Mouse (Mus musculus) stomach, embryonic 16.5 days (tissue): ENCODE measurements around the gene Ctdsp2. TPM values are rescaled to one million over a fixed set of nuclear protein-coding genes. Genes with fewer than 3 reads are reported as not detected.

Experiments used
- ATAC-seq: fragments of 200-750 bp; cut with Nextera tagmentation; 2 replicates; pipeline ENCODE4 v1.8.0; 2017; ENCODE audit warnings: moderate number of reproducible peaks, moderate TSS enrichment; ENCODE audit not compliant: insufficient read depth, low FRiP score
- H3K27ac ChIP-seq: fragments of 300-500 bp; sonication (generic); 2 replicates; pipeline ENCODE4 v1.5.1; 2014; ENCODE audit warnings: low read length
- H3K27me3 ChIP-seq: fragments of 300-500 bp; sonication (generic); 2 replicates; pipeline ENCODE4 v1.6.1; 2014; ENCODE audit warnings: low read length, control low read depth, mixed read lengths; ENCODE audit not compliant: control insufficient read depth, insufficient read depth
- H3K36me3 ChIP-seq: fragments of 300-500 bp; sonication (generic); 2 replicates; pipeline ENCODE4 v1.6.1; 2014; ENCODE audit warnings: low read length; ENCODE audit not compliant: control insufficient read depth, insufficient read depth
- H3K4me1 ChIP-seq: fragments of 300-500 bp; sonication (generic); 2 replicates; pipeline ENCODE4 v1.6.1; 2014; ENCODE audit warnings: low read length, control low read depth, mixed read lengths; ENCODE audit not compliant: control insufficient read depth, insufficient read depth
- H3K4me2 ChIP-seq: fragments of 300-500 bp; sonication (generic); 2 replicates; pipeline ENCODE4 v1.6.1; 2014; ENCODE audit warnings: low read depth, low read length, mixed read lengths
- H3K4me3 ChIP-seq: fragments of 300-500 bp; sonication (generic); replicated peaks from 2 replicates; pipeline ENCODE4 v1.5.1; 2014; ENCODE audit warnings: mild to moderate bottlenecking, low read length
- H3K9ac ChIP-seq: fragments of 300-500 bp; sonication (generic); 2 replicates; pipeline ENCODE4 v1.6.1; 2014; ENCODE audit warnings: low read length
- H3K9me3 ChIP-seq: fragments of 300-500 bp; sonication (generic); replicated peaks from 2 replicates; pipeline ENCODE4 v1.6.1; 2016; ENCODE audit warnings: low read length, control low read depth; ENCODE audit not compliant: control insufficient read depth
- WGBS: fragments of 180-500 bp; shearing (Covaris S2); extraction: QIAGEN DNeasy Blood & Tissue Kit; methylation state at CpG from one replicate; pipeline ENCODE4 v1.1.7; 2014; 5-methylcytosine and 5-hydroxymethylcytosine counted together
- polyA plus RNA-seq: library from polyadenylated mRNA; unstranded; fragments of >200 nt; fragmentation: Nextera tagmentation; extraction: Ambion mirVana; gene quantifications from 2 replicates; pipeline ENCODE4 v1.2.1, GENCODE M21; 2015

Ctdsp2 gene
- polyA plus RNA-seq, 1 experiment from 2014 or later: 53.4 TPM

GRCm38 (mm10) chr10:127017071-127017470, 38.6 kb downstream of the Ctdsp2 start:
- Histone ChIP-seq H3K27ac (no peak overlapping the region), H3K9me3 (no peaks in the 10 kb centered on the region), H3K4me3 (no peak overlapping the region), H3K36me3 (no peaks in the 10 kb centered on the region), H3K27me3 (no peaks in the 10 kb centered on the region), H3K9ac (no peak overlapping the region), H3K4me1 (no peaks in the 10 kb centered on the region), H3K4me2 (no peak overlapping the region)
- ATAC-seq: no peak
- WGBS: 12% methylated on average over 2 of the region's 2 CpGs

- no peaks in the 10 kb centered on the region for H3K36me3 ChIP-seq
- H3K27me3 ChIP-seq: no peaks in the 10 kb centered on the region
- no peaks in the 10 kb centered on the region for H3K9me3 ChIP-seq
- H3K27ac ChIP-seq: no peak overlapping the region
- H3K4me2 ChIP-seq: no peak overlapping the region
- H3K9ac ChIP-seq: no peak overlapping the region
- no peaks in the 10 kb centered on the region for H3K4me1 ChIP-seq
- WGBS: 76% methylated on average over 16 of the region's 16 CpGs
- H3K4me3 ChIP-seq: no peak overlapping the region
- no peak for ATAC-seq
Observed at GRCm38 (mm10) chr10:127018422-127018821, 39.9 kb downstream of the Ctdsp2 start.

GRCm38 (mm10) chr10:127030336-127031296, 52.1 kb downstream of the Ctdsp2 start, which contains the start of gene Tsfm:
Gene Tsfm, minus strand, starts transcription at chr10:127030840.
- Histone ChIP-seq H3K36me3 (peaks cover 13% of the 10 kb centered on the region; the same call in 1 of the 2 replicates), H3K9ac (peak within 1 kb of the TSS; percentile 89), H3K4me2 (peak within 1 kb of the TSS; percentile 81), H3K4me3 (peak within 1 kb of the TSS; percentile 87), H3K27ac (peak within 1 kb of the TSS; percentile 73), H3K4me1 (no peaks in the 10 kb centered on the region), H3K27me3 (no peaks in the 10 kb centered on the region), H3K9me3 (no peaks in the 10 kb centered on the region)
- ATAC-seq: peak; percentile 90
- WGBS: 5% methylated on average over 56 of the region's 56 CpGs

GRCm38 (mm10) chr10:127033301-127033741, 54.8 kb downstream of the Ctdsp2 start:
- Histone ChIP-seq H3K4me3 (no peak overlapping the region), H3K36me3 (0 out of 2 replicates have a peak, but pooled peaks cover 2% of the 10 kb centered on the region), H3K27ac (no peak overlapping the region), H3K9ac (no peak overlapping the region), H3K4me1 (no peaks in the 10 kb centered on the region), H3K9me3 (no peaks in the 10 kb centered on the region), H3K27me3 (no peaks in the 10 kb centered on the region), H3K4me2 (no peak overlapping the region)
- no peak for ATAC-seq
- WGBS: 71% methylated on average over 8 of the region's 8 CpGs

GRCm38 (mm10) chr10:127036273-127036672, 57.8 kb downstream of the Ctdsp2 start:
- 82% methylated on average over 12 of the region's 12 CpGs for WGBS
- Histone ChIP-seq H3K4me2 (no peak overlapping the region), H3K4me1 (no peaks in the 10 kb centered on the region), H3K36me3 (no peaks in the 10 kb centered on the region), H3K27ac (no peak overlapping the region), H3K9ac (no peak overlapping the region), H3K4me3 (no peak overlapping the region), H3K9me3 (no peaks in the 10 kb centered on the region), H3K27me3 (no peaks in the 10 kb centered on the region)
- no peak for ATAC-seq

GRCm38 (mm10) chr10:127037641-127038040, 59.1 kb downstream of the Ctdsp2 start:
- WGBS: 75% methylated on average over 12 of the region's 12 CpGs
- ATAC-seq: no peak
- Histone ChIP-seq H3K27me3 (no peaks in the 10 kb centered on the region), H3K36me3 (no peaks in the 10 kb centered on the region), H3K4me3 (no peak overlapping the region), H3K9ac (no peak overlapping the region), H3K4me1 (peaks cover 3% of the 10 kb centered on the region; the same call in 1 of the 2 replicates), H3K9me3 (no peaks in the 10 kb centered on the region), H3K4me2 (no peak overlapping the region), H3K27ac (no peak overlapping the region)

- 2% methylated on average over 20 of the region's 20 CpGs for WGBS
- no peaks in the 10 kb centered on the region for H3K9me3 ChIP-seq
- H3K9ac ChIP-seq: peak overlapping the region; percentile 85
- peak overlapping the region; percentile 98 for H3K4me2 ChIP-seq
- H3K27me3 ChIP-seq: no peaks in the 10 kb centered on the region
- H3K4me1 ChIP-seq: peaks cover 7% of the 10 kb centered on the region; the same call in 1 of the 2 replicates
- H3K27ac ChIP-seq: peak overlapping the region; percentile 77
- H3K36me3 ChIP-seq: 0 out of 2 replicates have a peak, but pooled peaks cover 2% of the 10 kb centered on the region
- peak overlapping the region; percentile 92 for H3K4me3 ChIP-seq
- no peak for ATAC-seq
Observed at GRCm38 (mm10) chr10:127040569-127041214, 62.2 kb downstream of the Ctdsp2 start.

- peak; percentile 65 for ATAC-seq
- H3K9me3 ChIP-seq: no peaks in the 10 kb centered on the region
- peaks cover 7% of the 10 kb centered on the region; the same call in 1 of the 2 replicates for H3K4me1 ChIP-seq
- H3K9ac ChIP-seq: peak within 1 kb of the TSS; percentile 85
- peak within 1 kb of the TSS; percentile 77 for H3K27ac ChIP-seq
- H3K27me3 ChIP-seq: no peaks in the 10 kb centered on the region
- WGBS: under 1% methylated on average over 28 of the region's 28 CpGs
- peak within 1 kb of the TSS; percentile 92 for H3K4me3 ChIP-seq
- H3K4me2 ChIP-seq: peak within 1 kb of the TSS; percentile 98
- 0 out of 2 replicates have a peak, but pooled peaks cover 2% of the 10 kb centered on the region for H3K36me3 ChIP-seq
Observed at GRCm38 (mm10) chr10:127041274-127041766, 62.8 kb downstream of the Ctdsp2 start, which contains the start of the genes Mettl1 and Eef1akmt3. Gene Mettl1, plus strand, starts transcription at chr10:127041414. Gene Eef1akmt3, minus strand, starts transcription at chr10:127041513.
